11 mouse cellular contexts compared by ENCODE assay signal in the genomic region with DNA sequence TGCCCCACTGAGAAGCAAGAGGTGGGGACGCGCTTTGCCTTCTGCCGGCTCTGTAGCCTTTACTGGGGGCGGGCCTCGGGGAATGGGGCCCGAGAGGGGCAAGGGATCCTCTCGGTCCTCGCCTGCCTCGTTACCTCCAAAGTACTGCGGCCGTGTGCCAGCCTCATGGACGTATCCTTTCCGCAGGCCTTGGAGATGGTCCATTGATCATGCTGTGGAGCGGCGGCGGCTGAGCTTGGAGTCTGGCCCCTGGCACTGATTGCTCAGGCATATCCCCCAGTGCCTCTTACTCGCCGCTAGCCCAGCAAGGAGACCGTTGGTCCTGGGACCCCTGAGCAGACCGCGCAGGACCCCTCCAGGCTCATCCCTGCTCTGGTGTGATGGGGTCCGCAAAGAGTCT. TPM values are rescaled to one million over a fixed set of nuclear protein-coding genes. Genes with fewer than 3 reads are reported as not detected.
DNase-seq lines count a peak whose midpoint lies in the region; ATAC-seq and TF ChIP-seq lines count a peak whose summit lies in the region.
"Had no signal": no experiment of that assay in that cellular context is flagged by ENCODE, and none has a peak within 500 bp of the region (broad histone marks: within the 10 kb centered on the region; RNA-seq: fewer than 3 reads in every experiment).

No protein-coding gene starts in this region.

- no peak overlapping the region for H3K4me2 ChIP-seq in heart, postnatal 0 days (ENCODE audit: low read depth, low read length)
- H3K4me2 ChIP-seq in intestine, embryonic 15.5 days (replicated peaks) = peak overlapping the region; percentile 51

- no peak for TF ChIP-seq EP300 in heart, postnatal 0 days (IDR thresholded peaks at IDR 0.05; ENCODE audit: low read depth)
- TF ChIP-seq EP300 in heart, adult 2 months (IDR thresholded peaks at IDR 0.05; ENCODE audit: insufficient read depth, low read depth, low read length) = no peak

- WGBS in heart, postnatal 0 days = 14% methylated on average over 22 of the region's 22 CpGs
- WGBS in heart, adult 2 months = 14% methylated on average over 22 of the region's 22 CpGs
- WGBS in intestine, embryonic 15.5 days = 19% methylated on average over 22 of the region's 22 CpGs

- H3K79me2 ChIP-seq in heart, adult 2 months (replicated peaks; ENCODE audit: control insufficient read depth, insufficient read depth, low read length) = no peaks in the 10 kb centered on the region

- no peak for TF ChIP-seq CTCF in heart, postnatal 0 days (IDR thresholded peaks at IDR 0.05; ENCODE audit: low read depth)
- no peak for TF ChIP-seq CTCF in heart, adult 2 months (IDR thresholded peaks at IDR 0.05)
- TF ChIP-seq CTCF in testis, adult 2 months (IDR thresholded peaks at IDR 0.05; ENCODE audit: control insufficient read depth, insufficient read depth, insufficient replicate concordance, low read depth, low read length) = no peak

- H3K36me3 ChIP-seq in heart, postnatal 0 days (replicated peaks; ENCODE audit: control insufficient read depth, insufficient read depth, low read length) = no peaks in the 10 kb centered on the region; the same call in 1 of the 2 replicates
- H3K36me3 ChIP-seq in heart, adult 2 months (ENCODE audit: control insufficient read depth, insufficient read depth, low read length) = no peaks in the 10 kb centered on the region
- H3K36me3 ChIP-seq in testis, adult 2 months (ENCODE audit: control insufficient read depth, insufficient read depth, low read length) = no peaks in the 10 kb centered on the region; the same call in 1 of the 2 replicates
- H3K36me3 ChIP-seq in intestine, embryonic 15.5 days = no peaks in the 10 kb centered on the region

- no peak overlapping the region for H3K27ac ChIP-seq in heart, postnatal 0 days (ENCODE audit: low read depth)
- no peak overlapping the region for H3K27ac ChIP-seq in heart, adult 2 months
- H3K27ac ChIP-seq in testis, adult 2 months (ENCODE audit: control insufficient read depth, insufficient read depth, low read depth, low read length) = no peak overlapping the region; the same call in 1 of the 2 replicates
- H3K27ac ChIP-seq in intestine, embryonic 15.5 days = no peak overlapping the region

- TF ChIP-seq POLR2A in heart, adult 2 months (IDR thresholded peaks at IDR 0.05; ENCODE audit: insufficient read depth, low read depth, low read length) = no peak
- no peak for TF ChIP-seq POLR2A in testis, adult 2 months (IDR thresholded peaks at IDR 0.05; ENCODE audit: control insufficient read depth, low read depth, low read length)

- no peak for ATAC-seq in heart, postnatal 0 days (ENCODE audit: insufficient read depth, low read depth)
- ATAC-seq in intestine, embryonic 15.5 days = no peak
- no peak for ATAC-seq in activated CD4-positive, CD25-positive, alpha-beta regulatory T cell, adult 4 months

- H3K4me3 ChIP-seq in heart, postnatal 0 days (ENCODE audit: low read depth, low read length) = peak overlapping the region; percentile 18; the same call in 1 of the 2 replicates
- H3K4me3 ChIP-seq in heart, adult 2 months = no peak overlapping the region
- H3K4me3 ChIP-seq in testis, adult 2 months (ENCODE audit: control insufficient read depth, low read depth, low read length) = peak overlapping the region; percentile 82
- peak overlapping the region; percentile 3 for H3K4me3 ChIP-seq in intestine, embryonic 15.5 days (replicated peaks)
- H3K4me3 ChIP-seq: erythroblast, embryonic 14.5 days had no signal

- H3K27me3 ChIP-seq in heart, postnatal 0 days (ENCODE audit: control insufficient read depth, insufficient read depth, low read length) = peaks cover 44% of the 10 kb centered on the region
- H3K27me3 ChIP-seq in heart, adult 2 months (ENCODE audit: control insufficient read depth, insufficient read depth, low read length) = peaks cover 7% of the 10 kb centered on the region; the same call in 1 of the 2 replicates
- no peaks in the 10 kb centered on the region for H3K27me3 ChIP-seq in testis, adult 2 months (ENCODE audit: control insufficient read depth, insufficient read depth, low read length)
- H3K27me3 ChIP-seq in intestine, embryonic 15.5 days (replicated peaks) = peaks cover 42% of the 10 kb centered on the region

- no peak overlapping the region for H3K9ac ChIP-seq in heart, postnatal 0 days (replicated peaks; ENCODE audit: low read depth, low read length)
- H3K9ac ChIP-seq in heart, adult 2 months (ENCODE audit: low read depth, low read length) = no peak overlapping the region
- peak overlapping the region; percentile 39 for H3K9ac ChIP-seq in intestine, embryonic 15.5 days

- peaks cover 3% of the 10 kb centered on the region; the same call in 1 of the 2 replicates for H3K4me1 ChIP-seq in heart, postnatal 0 days (ENCODE audit: control insufficient read depth, insufficient read depth)
- peaks cover 2% of the 10 kb centered on the region for H3K4me1 ChIP-seq in heart, adult 2 months (ENCODE audit: control insufficient read depth, insufficient read depth, low read length)
- peaks cover 12% of the 10 kb centered on the region for H3K4me1 ChIP-seq in testis, adult 2 months (ENCODE audit: control insufficient read depth, insufficient read depth, low read length)
- peaks cover 11% of the 10 kb centered on the region; the same call in 1 of the 2 replicates for H3K4me1 ChIP-seq in intestine, embryonic 15.5 days (replicated peaks)

- DNase-seq in heart, postnatal 0 days (ENCODE audit: low spot score) = no peak
- no peak for DNase-seq in heart, adult 2 months
- no peak for DNase-seq in testis, postnatal 10 days (ENCODE audit: low spot score)
- no peak for DNase-seq in gastrocnemius, postnatal 10 days
- DNase-seq: heart, adult 18-20 months; right cerebral cortex, postnatal 14 days; thymus, postnatal 25 days had no signal

- intact Hi-C loops in heart, adult 2 months (cut with DNase I) = no loop called here

- no peaks in the 10 kb centered on the region for H3K9me3 ChIP-seq in heart, postnatal 0 days (replicated peaks; ENCODE audit: control insufficient read depth, low read length)
- no peaks in the 10 kb centered on the region for H3K9me3 ChIP-seq in intestine, embryonic 15.5 days

RNA-seq across cellular contexts. Expression of gene Ccdc183, which starts 1.1 kb away (rescaled TPM):
- not detected in 2 replicates for total RNA-seq in heart, postnatal 0 days (2014; rRNA removed; ENCODE audit: low replicate concordance)
- polyA plus RNA-seq in heart, postnatal 0 days (2015; fragmentation: Nextera tagmentation; extraction: Ambion mirVana) = 0.22 and 0.23 TPM in 2 replicates
- not detected for total RNA-seq in heart, adult 2 months (2021)
- polyA plus RNA-seq in heart, adult 2 months (2012; rRNA removed) = not detected in 2 replicates
- 101 and 107 TPM in 2 replicates for polyA plus RNA-seq in testis, adult 2 months (2012; rRNA removed)
- polyA plus RNA-seq in intestine, embryonic 15.5 days (2015; fragmentation: Nextera tagmentation; extraction: Ambion mirVana) = 0.13 and 0.16 TPM in 2 replicates
- not detected for total RNA-seq in gastrocnemius, postnatal 10 days (2021)
- not detected for polyA plus RNA-seq in activated CD4-positive, CD25-positive, alpha-beta regulatory T cell, adult 4 months (2017; shearing (Covaris generic))
- total RNA-seq: heart, adult 18-20 months had no signal
- polyA plus RNA-seq: erythroblast, embryonic 14.5 days had no signal

RNA-seq across cellular contexts. Expression of gene Tmem141, which starts 5.4 kb away (rescaled TPM):
- 36.6 and 42.3 TPM in 2 replicates for total RNA-seq in heart, postnatal 0 days (2014; rRNA removed; ENCODE audit: low replicate concordance)
- polyA plus RNA-seq in heart, postnatal 0 days (2015; fragmentation: Nextera tagmentation; extraction: Ambion mirVana) = 36.8 and 38.4 TPM in 2 replicates
- 10 to 100 TPM; 29.4 to 32.6 TPM for total RNA-seq in heart, adult 2 months (2021)
- polyA plus RNA-seq in heart, adult 2 months (2012; rRNA removed) = 49.2 and 73.7 TPM in 2 replicates
- polyA plus RNA-seq in testis, adult 2 months (2012; rRNA removed) = 24.0 and 26.8 TPM in 2 replicates
- 22.2 and 23.8 TPM in 2 replicates for polyA plus RNA-seq in intestine, embryonic 15.5 days (2015; fragmentation: Nextera tagmentation; extraction: Ambion mirVana)
- total RNA-seq in gastrocnemius, postnatal 10 days (2021) = 10 to 100 TPM; 12.2 to 13.9 TPM
- polyA plus RNA-seq in activated CD4-positive, CD25-positive, alpha-beta regulatory T cell, adult 4 months (2017; shearing (Covaris generic)) = 1 to 10 TPM in 1 of 2 experiments, not detected in 1; 1.8 TPM

RNA-seq across cellular contexts. Expression of gene Rabl6, which starts 8.1 kb away (rescaled TPM):
- 52.1 and 89.9 TPM in 2 replicates for total RNA-seq in heart, postnatal 0 days (2014; rRNA removed; ENCODE audit: low replicate concordance)
- 28.7 and 30.7 TPM in 2 replicates for polyA plus RNA-seq in heart, postnatal 0 days (2015; fragmentation: Nextera tagmentation; extraction: Ambion mirVana)
- total RNA-seq in heart, adult 2 months (2021) = 10 to 100 TPM; 61.2 to 65.3 TPM
- polyA plus RNA-seq in heart, adult 2 months (2012; rRNA removed) = 48.8 and 56.0 TPM in 2 replicates
- 40.9 and 46.2 TPM in 2 replicates for polyA plus RNA-seq in testis, adult 2 months (2012; rRNA removed)
- polyA plus RNA-seq in intestine, embryonic 15.5 days (2015; fragmentation: Nextera tagmentation; extraction: Ambion mirVana) = 65.5 and 69.7 TPM in 2 replicates
- total RNA-seq in gastrocnemius, postnatal 10 days (2021) = 10 to 100 TPM; 49.6 to 58.7 TPM
- polyA plus RNA-seq in activated CD4-positive, CD25-positive, alpha-beta regulatory T cell, adult 4 months (2017; shearing (Covaris generic)) = 10 to 100 TPM; 16.1 to 19.8 TPM

RNA-seq across cellular contexts. Expression of gene Fcna, which starts 11.4 kb away (rescaled TPM):
- total RNA-seq in heart, postnatal 0 days (2014; rRNA removed; ENCODE audit: low replicate concordance) = 1.4 and 4.8 TPM in 2 replicates
- polyA plus RNA-seq in heart, postnatal 0 days (2015; fragmentation: Nextera tagmentation; extraction: Ambion mirVana) = 1.9 and 3.4 TPM in 2 replicates
- total RNA-seq in heart, adult 2 months (2021) = 1 to 10 TPM; 4.8 to 6.8 TPM
- 3.4 and 4.0 TPM in 2 replicates for polyA plus RNA-seq in heart, adult 2 months (2012; rRNA removed)
- polyA plus RNA-seq in testis, adult 2 months (2012; rRNA removed) = 0.07 and 0.54 TPM in 2 replicates
- 3.5 and 4.7 TPM in 2 replicates for polyA plus RNA-seq in intestine, embryonic 15.5 days (2015; fragmentation: Nextera tagmentation; extraction: Ambion mirVana)
- 1 to 10 TPM; 5.6 to 6.5 TPM for total RNA-seq in gastrocnemius, postnatal 10 days (2021)
- polyA plus RNA-seq in activated CD4-positive, CD25-positive, alpha-beta regulatory T cell, adult 4 months (2017; shearing (Covaris generic)) = 1 to 10 TPM in 1 of 2 experiments, under 1 TPM in 1; 0.83 to 1.7 TPM

RNA-seq across cellular contexts. Expression of gene Ajm1, which starts 34.8 kb away (rescaled TPM):
- total RNA-seq in heart, postnatal 0 days (2014; rRNA removed; ENCODE audit: low replicate concordance) = not detected in 2 replicates
- not detected in 2 replicates for polyA plus RNA-seq in heart, postnatal 0 days (2015; fragmentation: Nextera tagmentation; extraction: Ambion mirVana)
- under 1 TPM; 0.05 to 0.36 TPM for total RNA-seq in heart, adult 2 months (2021)
- 0.15 and 1.1 TPM in 2 replicates for polyA plus RNA-seq in heart, adult 2 months (2012; rRNA removed)
- polyA plus RNA-seq in testis, adult 2 months (2012; rRNA removed) = 0.11 and 0.19 TPM in 2 replicates
- 1.7 and 2.9 TPM in 2 replicates for polyA plus RNA-seq in intestine, embryonic 15.5 days (2015; fragmentation: Nextera tagmentation; extraction: Ambion mirVana)
- total RNA-seq in gastrocnemius, postnatal 10 days (2021) = under 1 TPM; 0.14 to 0.38 TPM
- under 1 TPM in 1 of 2 experiments, not detected in 1; 0.07 TPM for polyA plus RNA-seq in activated CD4-positive, CD25-positive, alpha-beta regulatory T cell, adult 4 months (2017; shearing (Covaris generic))
- polyA plus RNA-seq: erythroblast, embryonic 14.5 days had no signal

Comparison
In these comparisons a context has a peak if more than half of its experiments do, and no peak if none do; other contexts are left out.
1. RNA of gene Ccdc183, which starts 1.1 kb away (polyA plus RNA-seq): 101 to 107 TPM in testis, adult 2 months; 0.22 to 0.23 TPM in heart, postnatal 0 days, 0.13 to 0.16 TPM in intestine, embryonic 15.5 days, not detected in activated CD4-positive, CD25-positive, alpha-beta regulatory T cell, adult 4 months and not detected in heart, adult 2 months; every median in the first group is over 10 times any median in the second.